ENCODE assay signal across 13 mouse cellular contexts in genomic region chr3:105763132-105763851, GRCm38 (mm10). TPM values are rescaled to one million over a fixed set of nuclear protein-coding genes. Genes with fewer than 3 reads are reported as not detected.
DNase-seq lines count a peak whose midpoint lies in the region; ATAC-seq and TF ChIP-seq lines count a peak whose summit lies in the region.
"Had no signal": no experiment of that assay in that cellular context is flagged by ENCODE, and none has a peak within 500 bp of the region (broad histone marks: within the 10 kb centered on the region; RNA-seq: fewer than 3 reads in every experiment).

No protein-coding gene starts in this region.

- no peak for TF ChIP-seq EP300 in heart, adult 2 months (IDR thresholded peaks at IDR 0.05; ENCODE audit: insufficient read depth, low read depth, low read length)

- no peak overlapping the region for H3K9ac ChIP-seq in heart, adult 2 months (ENCODE audit: low read depth, low read length)
- peak overlapping the region; percentile 40 for H3K9ac ChIP-seq in liver, embryonic 13.5 days
- no peak overlapping the region for H3K9ac ChIP-seq in midbrain, embryonic 14.5 days (replicated peaks; ENCODE audit: low read length)
- H3K9ac ChIP-seq: lung, embryonic 15.5 days; neural tube, embryonic 15.5 days had no signal

- TF ChIP-seq POLR2A in heart, adult 2 months (IDR thresholded peaks at IDR 0.05; ENCODE audit: insufficient read depth, low read depth, low read length), result no peak

- ATAC-seq in liver, embryonic 13.5 days (ENCODE audit: low read depth), result peak; percentile 76
- no peak for ATAC-seq in midbrain, embryonic 14.5 days (ENCODE audit: low FRiP score, low TSS enrichment)

- whole genome bisulfite sequencing in heart, adult 2 months, result 36% methylated on average over 4 of the region's 4 CpGs
- 11% methylated on average over 4 of the region's 4 CpGs for WGBS in liver, embryonic 13.5 days (ENCODE audit: insufficient replicate concordance)
- WGBS in midbrain, embryonic 14.5 days, result 80% methylated on average over 4 of the region's 4 CpGs

- 0 out of 2 replicates have a peak overlapping the region, but pooled peaks have one; percentile 18 for H3K27ac ChIP-seq in heart, adult 2 months
- peak overlapping the region; percentile 83 for H3K27ac ChIP-seq in liver, embryonic 13.5 days
- no peak overlapping the region for H3K27ac ChIP-seq in midbrain, embryonic 14.5 days (replicated peaks; ENCODE audit: low read depth, low read length)
- H3K27ac ChIP-seq: lung, embryonic 15.5 days; neural tube, embryonic 15.5 days had no signal

- H3K4me3 ChIP-seq in heart, adult 2 months, result no peak overlapping the region
- H3K4me3 ChIP-seq in liver, embryonic 13.5 days (replicated peaks), result no peak overlapping the region
- H3K4me3 ChIP-seq in midbrain, embryonic 14.5 days (replicated peaks; ENCODE audit: low read depth, low read length), result no peak overlapping the region
- H3K4me3 ChIP-seq: lung, embryonic 15.5 days; neural tube, embryonic 15.5 days had no signal

- DNase-seq in heart, adult 2 months, result no peak
- DNase-seq in heart, postnatal 25 days (ENCODE audit: low spot score), result no peak
- DNase-seq in T-cell, adult 2 months (ENCODE audit: low spot score), result peak; percentile 71
- DNase-seq in liver, embryonic 13.5 days, result no peak
- DNase-seq in splenic B cell, adult 2 months (ENCODE audit: low read depth, low spot score), result peak; percentile 30
- DNase-seq in kidney, adult 11 months, result no peak
- DNase-seq in midbrain, embryonic 14.5 days, result no peak
- DNase-seq in cerebellum, adult 11-12 months, result no peak
- DNase-seq: cerebellum, adult 18-20 months; layer of hippocampus, adult 9-11 months; spleen, adult 18-20 months had no signal

- peak overlapping the region; percentile 38 for H3K4me2 ChIP-seq in liver, embryonic 13.5 days
- no peak overlapping the region for H3K4me2 ChIP-seq in midbrain, embryonic 14.5 days (ENCODE audit: low read length)
- H3K4me2 ChIP-seq: lung, embryonic 15.5 days; neural tube, embryonic 15.5 days had no signal

- H3K27me3 ChIP-seq in heart, adult 2 months (ENCODE audit: control insufficient read depth, insufficient read depth, low read length), result no peaks in the 10 kb centered on the region
- no peaks in the 10 kb centered on the region for H3K27me3 ChIP-seq in liver, embryonic 13.5 days
- H3K27me3 ChIP-seq in splenic B cell, adult 2 months (ENCODE audit: control insufficient read depth, insufficient read depth, low read length, poor library complexity, severe bottlenecking), result no peaks in the 10 kb centered on the region
- H3K27me3 ChIP-seq in midbrain, embryonic 14.5 days (ENCODE audit: control insufficient read depth, insufficient read depth, low read length), result no peaks in the 10 kb centered on the region
- H3K27me3 ChIP-seq: lung, embryonic 15.5 days; neural tube, embryonic 15.5 days had no signal

- TF ChIP-seq CTCF in heart, adult 2 months (IDR thresholded peaks at IDR 0.05), result no peak

- H3K4me1 ChIP-seq in heart, adult 2 months (ENCODE audit: control insufficient read depth, insufficient read depth, low read length), result peaks cover 18% of the 10 kb centered on the region
- peaks cover 70% of the 10 kb centered on the region for H3K4me1 ChIP-seq in liver, embryonic 13.5 days (replicated peaks)
- no peaks in the 10 kb centered on the region for H3K4me1 ChIP-seq in midbrain, embryonic 14.5 days (ENCODE audit: control insufficient read depth, insufficient read depth, low read length)

- intact Hi-C loops in heart, adult 2 months (cut with DNase I), result no loop called here
- intact Hi-C loops in heart, postnatal 25 days (cut with DNase I), result no loop called here

- peaks cover 11% of the 10 kb centered on the region for H3K79me2 ChIP-seq in heart, adult 2 months (replicated peaks; ENCODE audit: control insufficient read depth, insufficient read depth, low read length)

- H3K9me3 ChIP-seq in liver, embryonic 13.5 days (replicated peaks), result no peaks in the 10 kb centered on the region
- H3K9me3 ChIP-seq in midbrain, embryonic 14.5 days (ENCODE audit: control insufficient read depth, low read length), result no peaks in the 10 kb centered on the region
- H3K9me3 ChIP-seq: lung, embryonic 15.5 days; neural tube, embryonic 15.5 days had no signal

- H3K36me3 ChIP-seq in heart, adult 2 months (ENCODE audit: control insufficient read depth, insufficient read depth, low read length), result peaks cover 28% of the 10 kb centered on the region
- no peaks in the 10 kb centered on the region for H3K36me3 ChIP-seq in liver, embryonic 13.5 days
- H3K36me3 ChIP-seq in splenic B cell, adult 2 months (ENCODE audit: control insufficient read depth, insufficient read depth, low read length, poor library complexity, severe bottlenecking), result no peaks in the 10 kb centered on the region
- no peaks in the 10 kb centered on the region for H3K36me3 ChIP-seq in midbrain, embryonic 14.5 days (ENCODE audit: control insufficient read depth, insufficient read depth, low read length)
- H3K36me3 ChIP-seq: lung, embryonic 15.5 days; neural tube, embryonic 15.5 days had no signal

RNA-seq across cellular contexts. Expression of gene Rap1a, which starts 37.8 kb away (rescaled TPM):
- total RNA-seq in heart, adult 2 months (2021), result 100 to 1,000 TPM; 101 to 113 TPM
- polyA plus RNA-seq in heart, adult 2 months (2012; rRNA removed), result 12.8 and 34.5 TPM in 2 replicates
- 100 to 1,000 TPM; 103 to 105 TPM for total RNA-seq in heart, postnatal 25 days (2021)
- 119 and 149 TPM in 2 replicates for polyA plus RNA-seq in liver, embryonic 13.5 days (2015; fragmentation: Nextera tagmentation; extraction: Ambion mirVana)
- polyA plus RNA-seq in midbrain, embryonic 14.5 days (2014; fragmentation: Nextera tagmentation; extraction: Ambion mirVana), result 59.9 and 79.4 TPM in 2 replicates

RNA-seq across cellular contexts. Expression of gene Inka2, which starts 58.9 kb away (rescaled TPM):
- total RNA-seq in heart, adult 2 months (2021), result 10 to 100 TPM; 16.1 to 16.2 TPM
- 11.5 and 22.4 TPM in 2 replicates for polyA plus RNA-seq in heart, adult 2 months (2012; rRNA removed)
- total RNA-seq in heart, postnatal 25 days (2021), result 10 to 100 TPM; 18.8 to 25.7 TPM
- polyA plus RNA-seq in liver, embryonic 13.5 days (2015; fragmentation: Nextera tagmentation; extraction: Ambion mirVana), result 0.31 and 0.35 TPM in 2 replicates
- polyA plus RNA-seq in midbrain, embryonic 14.5 days (2014; fragmentation: Nextera tagmentation; extraction: Ambion mirVana), result 1.5 and 3.2 TPM in 2 replicates

Comparison
In these comparisons a context has a peak if more than half of its experiments do, and no peak if none do; other contexts are left out.
1. DNase-seq: peak in T-cell, adult 2 months (single experiment) and splenic B cell, adult 2 months (single experiment); none in heart, adult 2 months (0 of 2), heart, postnatal 25 days (single experiment), liver, embryonic 13.5 days (single experiment), kidney, adult 11 months (single experiment), midbrain, embryonic 14.5 days (single experiment) and cerebellum, adult 11-12 months (single experiment).